Mouse (Mus musculus): ENCODE data around the gene Cntrob.

Cntrob gene

GRCm38 (mm10) chr11:69323667-69324111 lies at the start of gene Cntrob, which contains the start of gene Trappc1:
Cntrob (minus strand) TSS chr11:69323775.
Trappc1 (plus strand) TSS chr11:69323980.
- DNase-seq: peak; percentile 99 to 100

- no peak for DNase-seq
Observed at GRCm38 (mm10) chr11:69372780-69373170, 49.2 kb upstream of the Cntrob start.

DNA sequence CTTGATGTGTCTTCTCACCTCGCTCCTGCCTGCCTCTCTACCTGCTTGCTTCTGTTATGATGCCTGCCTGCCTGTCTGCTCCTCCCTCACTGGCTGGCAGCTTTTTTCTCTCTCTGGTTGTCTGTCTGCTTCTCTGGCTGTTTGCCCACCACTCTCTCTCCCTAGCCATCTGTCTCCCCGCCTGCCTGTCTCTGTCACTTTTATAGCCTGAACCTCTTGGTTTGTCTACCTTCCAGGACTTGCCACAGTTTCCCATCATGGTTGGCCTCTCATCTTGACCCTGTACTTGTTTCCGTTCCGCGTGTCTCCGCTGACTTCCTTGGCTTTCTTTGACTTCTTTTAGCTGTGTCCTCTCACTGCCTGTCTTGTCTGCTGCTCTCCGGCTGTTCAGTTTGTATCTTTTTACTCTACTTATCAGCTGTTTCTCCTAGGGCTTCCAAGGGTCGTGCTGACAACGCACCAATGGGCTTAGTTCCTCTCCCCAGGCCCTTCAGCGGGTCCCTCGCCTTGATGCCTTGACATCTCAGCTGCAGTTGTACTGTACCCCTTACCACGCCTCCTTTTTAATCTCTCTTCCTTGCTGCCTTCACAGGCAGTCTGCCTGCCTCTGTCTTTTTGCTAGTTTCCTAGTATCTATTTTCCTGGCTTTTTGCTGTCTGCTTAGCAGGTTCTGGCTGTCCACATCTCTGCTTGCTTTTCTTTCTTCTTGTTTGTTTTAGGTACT lies 48.6 kb upstream of the Cntrob start:
- DNase-seq: no peak

- no peak for DNase-seq
Observed at GRCm38 (mm10) chr11:69371601-69372000, 48.0 kb upstream of the Cntrob start.

DNA sequence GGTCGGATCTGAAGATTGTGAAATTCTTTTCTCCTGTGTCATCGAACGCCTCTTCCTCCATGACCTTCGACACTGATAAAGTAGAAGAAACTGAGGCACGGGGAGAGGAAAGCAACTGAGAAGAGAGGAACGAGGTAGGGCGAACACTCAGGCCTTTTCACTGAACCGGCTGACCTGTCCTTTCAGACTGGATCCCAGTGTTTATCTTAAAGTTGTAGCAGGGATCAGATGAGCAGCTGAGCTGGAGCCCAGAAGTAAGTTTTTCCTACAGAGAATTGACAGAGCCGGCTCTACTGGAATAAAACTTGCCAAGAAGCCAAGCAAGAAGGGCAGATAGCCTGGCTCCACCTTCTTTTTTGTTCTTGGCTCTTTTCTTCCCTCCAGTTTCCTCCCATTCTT lies 47.2 kb upstream of the Cntrob start:
- no peak for DNase-seq

DNA sequence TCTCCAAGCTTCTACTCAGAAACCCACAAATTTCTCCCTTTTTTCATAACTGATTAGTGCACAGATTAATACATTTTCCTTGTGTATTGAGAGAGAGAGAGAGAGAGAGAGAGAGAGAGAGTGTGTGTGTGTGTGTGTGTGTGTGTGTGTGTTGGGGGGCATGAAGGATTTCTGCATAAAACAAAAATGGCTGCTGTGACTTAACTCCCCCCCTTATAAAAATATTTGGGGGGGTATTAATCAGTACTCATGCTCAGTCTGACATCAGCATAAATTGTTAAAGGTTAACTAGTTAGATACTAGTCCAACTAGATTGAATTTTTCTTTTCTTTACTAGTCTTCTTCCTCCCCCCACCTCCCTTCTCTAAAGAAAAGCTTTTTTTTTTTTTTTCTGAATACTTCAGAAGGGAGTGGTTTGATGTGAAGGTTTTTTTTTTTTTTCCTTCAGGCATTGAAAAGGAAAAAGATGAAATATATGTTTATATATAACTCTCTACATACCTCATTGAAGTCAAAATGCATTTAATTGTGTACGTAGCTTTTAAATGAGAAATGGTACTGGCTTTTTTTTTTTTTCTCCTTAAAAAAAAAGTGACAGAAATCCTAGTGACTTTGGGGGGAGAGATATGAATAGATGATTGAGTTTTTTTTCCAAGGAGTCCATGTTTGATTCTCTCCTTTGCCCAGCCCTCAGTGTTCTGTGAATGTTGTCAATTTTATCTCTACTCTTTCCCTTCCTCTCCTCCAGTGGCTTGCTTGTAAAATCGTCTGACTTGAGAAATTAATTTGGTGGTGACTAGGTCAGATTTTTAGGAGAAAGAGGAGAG lies 46.6 kb upstream of the Cntrob start:
- no peak for DNase-seq

DNA sequence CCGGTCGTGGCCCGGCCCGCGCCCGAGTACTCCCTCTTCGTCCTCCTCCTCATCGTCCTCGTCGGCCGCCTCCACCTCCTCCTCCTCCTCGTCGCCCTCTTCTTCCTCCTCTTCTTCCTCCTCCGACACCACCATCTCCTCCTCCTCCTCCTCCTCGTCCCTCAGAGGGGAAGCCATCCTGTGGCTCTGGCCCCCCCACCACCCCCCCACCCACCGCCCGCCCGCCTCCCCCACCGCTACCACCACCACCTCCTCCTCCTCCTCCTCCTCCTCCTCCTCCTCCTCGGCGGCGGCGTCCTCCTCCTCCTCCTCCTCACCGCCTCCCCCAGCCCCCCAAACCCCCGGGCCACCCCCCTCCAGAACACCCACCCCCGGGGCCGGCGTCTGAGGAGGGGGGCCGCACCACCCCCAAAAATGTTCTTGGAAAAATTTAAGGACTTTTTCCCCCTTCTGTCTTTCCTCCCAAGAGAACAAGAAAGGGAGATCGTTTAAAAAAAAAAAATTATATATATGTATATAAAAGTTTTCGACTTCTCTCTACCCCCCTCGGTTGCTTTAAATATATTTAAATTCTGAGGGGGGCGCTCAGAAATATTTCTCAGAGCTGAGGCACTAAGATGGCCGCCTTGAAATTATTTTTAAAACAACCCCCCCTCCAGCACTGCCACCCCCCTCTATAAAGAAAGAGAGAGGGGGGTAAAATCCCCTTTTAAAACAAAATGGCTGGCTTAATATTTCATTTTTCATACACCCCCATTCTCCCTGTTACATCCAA lies 45.8 kb upstream of the Cntrob start, which contains the start of gene Chd3:
Chd3 (minus strand) TSS at position 192 of the 775 bp plus-strand sequence.
- DNase-seq: peak in 1 of 2 experiments; percentile 45

DNA sequence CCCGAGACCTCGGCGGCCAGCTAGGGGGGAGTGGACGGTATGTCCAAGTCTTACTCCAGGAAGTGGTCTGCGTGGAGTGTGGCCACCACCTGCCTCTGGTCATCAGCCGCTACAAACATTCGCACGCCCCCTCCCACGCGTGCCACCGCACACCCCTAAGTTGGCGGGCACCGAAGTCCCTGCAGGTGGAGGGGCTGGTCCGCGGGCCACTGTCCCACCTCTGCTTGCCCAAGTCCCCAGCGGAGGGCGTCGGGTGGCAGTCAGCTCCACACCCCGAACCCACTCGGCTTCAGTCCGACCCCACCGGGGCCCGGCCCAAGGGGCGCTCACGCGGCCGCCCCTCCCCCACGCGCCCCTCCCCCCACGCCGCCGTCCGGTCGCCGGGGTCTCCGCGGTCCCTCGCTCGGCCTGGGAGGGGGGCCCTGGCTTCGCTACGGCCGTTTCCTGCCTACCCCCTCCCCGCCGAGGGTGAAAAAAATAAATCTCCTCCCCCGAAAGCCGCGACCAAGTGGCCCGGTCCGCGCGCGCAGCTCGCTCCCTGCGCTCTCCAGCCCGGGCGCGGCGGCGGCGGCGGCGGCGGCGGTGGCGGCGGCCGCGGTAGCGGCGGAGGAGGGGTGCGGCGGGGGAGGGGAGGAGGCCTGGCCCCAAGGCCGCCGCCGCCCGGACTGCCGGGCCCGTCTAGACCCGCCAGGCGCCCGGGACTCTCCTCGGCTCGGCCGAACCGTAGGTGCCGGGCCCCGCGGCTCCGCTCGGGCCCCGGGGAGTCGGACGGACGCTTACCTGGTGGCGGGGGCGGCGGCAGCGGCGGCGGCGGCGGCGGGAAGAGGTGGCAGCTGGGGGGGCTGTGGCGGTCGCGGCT lies 45.0 kb upstream of the Cntrob start:
- no peak for DNase-seq

DNA sequence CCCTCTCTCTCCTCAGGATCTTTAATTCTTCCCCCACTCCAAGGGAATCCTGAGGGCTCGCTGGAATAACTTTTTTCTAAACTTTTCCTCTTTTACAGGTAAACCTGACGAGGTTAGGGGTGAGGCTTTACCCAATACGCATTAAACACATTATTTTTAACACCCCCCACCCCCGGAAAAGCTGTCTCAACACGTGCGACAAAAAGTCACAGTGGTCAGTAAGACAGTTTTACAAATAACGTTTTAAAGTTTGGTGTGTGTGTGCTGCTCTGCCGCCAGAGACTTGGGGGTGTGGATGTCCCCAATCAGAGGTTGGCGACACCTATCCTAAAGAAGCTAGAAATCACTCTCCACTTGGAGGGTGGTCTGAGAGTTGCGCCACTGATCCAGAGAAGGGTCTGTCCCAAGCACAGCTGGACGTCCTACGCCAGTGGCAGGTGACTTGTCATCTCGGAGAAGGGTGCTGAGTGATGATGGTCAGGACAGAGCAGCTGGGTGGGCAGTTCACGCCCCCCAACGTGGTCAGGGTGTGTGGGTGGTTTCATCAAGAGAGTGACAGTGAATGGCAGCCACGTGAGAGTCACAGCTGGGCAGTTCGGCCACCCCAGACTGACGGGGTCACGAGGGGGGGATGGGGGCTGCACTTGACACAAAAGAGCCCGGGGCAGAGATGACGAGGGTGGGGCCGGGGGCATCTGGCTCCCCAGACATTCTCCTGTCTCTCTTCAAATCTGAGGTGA lies 44.2 kb upstream of the Cntrob start:
- DNase-seq: peak in 1 of 2 experiments; percentile 52

DNA sequence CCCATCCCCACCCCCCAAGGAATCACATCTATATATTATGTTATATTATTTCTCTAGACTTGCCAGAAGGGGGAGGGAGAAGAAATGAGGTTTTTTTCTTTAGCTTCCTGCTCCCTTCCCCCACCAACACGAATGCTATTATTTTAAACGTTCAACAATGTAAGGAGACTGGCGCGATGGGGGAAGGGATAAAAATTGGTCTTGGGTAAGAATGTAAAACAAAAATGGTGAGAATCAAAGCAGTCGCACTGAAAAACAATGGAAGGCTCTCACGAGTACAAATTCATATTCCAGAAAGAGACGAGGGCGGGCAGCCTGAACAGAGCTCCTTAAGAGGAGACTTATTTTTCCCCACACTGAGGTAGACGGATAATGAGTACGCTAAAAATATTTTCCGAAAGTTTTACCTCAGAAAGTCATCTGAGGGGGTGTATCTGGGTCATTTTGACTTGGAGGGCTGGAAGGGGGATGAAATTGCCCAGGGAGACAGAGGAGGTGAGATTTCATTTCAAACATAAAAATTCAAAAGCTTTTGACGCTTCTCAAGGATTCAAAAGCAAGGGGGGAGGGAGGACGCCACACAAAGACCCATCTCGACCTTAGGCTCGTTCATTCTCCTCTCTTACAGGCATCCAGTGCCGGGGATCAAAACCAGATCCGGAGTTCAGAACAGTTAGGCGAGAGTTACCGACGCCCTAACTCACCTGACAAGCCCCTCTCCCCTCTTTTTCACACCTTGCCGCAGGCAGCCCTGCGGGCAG lies 43.5 kb upstream of the Cntrob start:
- peak in 1 of 2 experiments; percentile 35 for DNase-seq

DNA sequence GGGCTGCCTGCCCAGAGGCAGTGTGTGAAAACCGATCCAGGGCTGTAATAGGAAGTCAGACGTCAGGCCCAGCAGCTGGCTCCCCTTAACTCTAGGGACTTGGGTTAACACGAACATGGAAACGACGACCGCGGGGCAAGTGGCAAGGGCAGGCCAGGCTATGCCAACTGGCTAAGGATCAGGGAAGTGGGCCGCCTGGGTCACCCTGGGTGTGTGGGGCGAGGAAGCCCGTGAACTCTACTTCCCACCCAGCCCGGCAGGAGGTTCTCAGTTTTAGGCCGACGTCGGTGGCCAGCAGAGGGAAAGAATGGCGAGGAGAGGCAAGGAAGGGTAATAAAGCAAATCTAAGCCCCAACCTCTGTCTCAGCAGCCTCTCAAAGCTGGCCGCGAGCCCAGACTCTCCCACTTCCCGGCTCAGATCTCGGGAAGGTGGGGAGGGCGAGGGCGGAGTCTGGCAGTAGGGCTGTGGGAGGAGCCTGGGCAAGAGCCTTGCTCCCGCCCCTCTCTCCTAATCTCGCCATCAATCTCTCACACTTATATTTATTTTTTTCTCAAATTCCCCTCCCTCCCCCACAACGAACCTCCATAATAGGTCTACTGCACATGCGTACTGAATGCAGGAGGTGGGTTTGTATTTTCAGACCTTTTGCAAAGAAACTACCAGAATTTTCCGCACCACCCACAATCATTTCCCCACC lies 42.7 kb upstream of the Cntrob start:
- DNase-seq: peak; percentile 80 to 87

DNA sequence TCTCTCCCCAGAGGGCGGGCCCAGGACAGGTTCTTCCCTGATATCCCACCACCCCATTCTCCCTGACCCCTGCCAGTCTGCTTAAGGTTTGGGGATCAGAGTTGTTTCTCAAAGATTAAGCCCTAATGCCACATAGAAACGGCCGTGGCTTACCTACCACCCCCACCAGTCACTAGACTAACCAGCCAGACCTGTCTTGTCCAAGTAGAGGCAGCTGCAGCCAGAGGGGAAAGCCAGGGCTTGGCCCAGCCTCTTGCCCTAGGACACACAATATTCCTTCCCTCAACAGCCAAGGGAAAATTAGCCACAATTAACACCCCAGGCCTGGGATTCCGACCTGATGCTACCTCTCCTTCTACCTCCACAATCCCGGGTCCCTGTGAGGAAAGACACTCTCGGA lies 42.1 kb upstream of the Cntrob start:
- DNase-seq: no peak

GRCm38 (mm10) chr11:69364910-69365309 lies 41.3 kb upstream of the Cntrob start:
- peak in 1 of 2 experiments; percentile 53 for DNase-seq

GRCm38 (mm10) chr11:69364376-69364775 lies 40.8 kb upstream of the Cntrob start:
- DNase-seq: no peak

DNA sequence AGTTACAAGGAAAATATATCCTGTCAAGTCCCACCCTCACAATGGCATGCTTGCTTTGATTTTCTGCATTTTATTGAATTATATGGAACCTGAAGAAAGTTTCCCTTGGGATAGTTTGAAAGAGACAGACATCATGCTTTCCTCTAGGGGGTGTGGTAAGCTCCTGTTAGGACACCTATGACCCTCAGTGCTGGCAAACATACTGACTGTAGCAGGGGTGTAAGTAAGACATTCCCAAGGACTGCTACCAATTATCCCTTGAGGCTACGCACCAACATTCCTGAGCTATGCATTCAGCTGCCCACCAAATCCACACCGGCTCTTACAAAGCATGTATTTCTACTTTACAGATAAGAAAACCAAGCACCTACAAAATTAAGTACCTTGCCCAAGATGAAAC lies 38.9 kb upstream of the Cntrob start:
- no peak for DNase-seq

DNA sequence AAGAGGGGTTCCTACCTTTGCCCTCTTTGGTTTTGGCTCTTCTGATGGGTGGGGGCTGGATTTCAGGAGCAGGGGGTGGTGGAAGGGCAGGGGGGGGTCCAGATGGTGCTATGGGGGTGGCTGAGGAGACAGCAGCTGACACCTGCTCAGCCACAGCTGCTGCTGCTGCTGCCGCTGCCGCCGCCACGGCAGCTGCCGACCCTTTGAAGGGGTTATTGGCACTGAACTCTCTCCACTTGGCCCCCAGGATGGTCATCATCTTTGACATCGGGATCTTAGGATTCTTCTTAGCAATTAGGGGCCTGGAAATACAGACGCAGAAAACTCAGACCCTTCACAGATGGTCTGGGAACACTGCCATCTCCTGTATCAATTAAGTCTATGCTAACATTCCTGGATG lies 38.4 kb upstream of the Cntrob start:
- DNase-seq: no peak

- no peak for DNase-seq
Observed at GRCm38 (mm10) chr11:69357690-69358089, 34.1 kb upstream of the Cntrob start.

GRCm38 (mm10) chr11:69356544-69356943 lies 33.0 kb upstream of the Cntrob start:
- no peak for DNase-seq

- DNase-seq: no peak
Observed at GRCm38 (mm10) chr11:69346441-69346840, 22.9 kb upstream of the Cntrob start.

All from thymus, adult 18-20 months (tissue).